In the genomic region with DNA sequence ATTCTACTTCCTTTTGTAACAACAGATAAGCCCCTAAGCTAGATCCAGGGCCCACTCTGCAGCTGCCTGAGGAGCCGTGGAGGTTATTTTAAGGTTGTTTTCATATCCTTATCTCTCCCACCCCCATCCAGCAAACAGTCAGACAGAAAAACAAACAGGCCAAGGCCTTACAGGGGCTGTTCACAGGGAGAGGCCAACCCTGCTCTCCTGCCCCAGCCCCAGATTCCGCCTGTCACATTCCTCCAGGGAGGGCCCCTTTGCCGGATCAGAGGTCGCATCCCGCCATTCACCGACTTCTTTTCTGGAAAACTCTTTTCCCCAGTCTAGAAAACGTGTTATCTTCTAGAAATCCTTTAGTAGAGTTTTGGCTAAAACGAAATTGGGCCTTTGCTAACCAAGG, we compare ENCODE assay signal across 13 mouse cellular contexts. TPM values are rescaled to one million over a fixed set of nuclear protein-coding genes. Genes with fewer than 3 reads are reported as not detected.
DNase-seq lines count a peak whose midpoint lies in the region; ATAC-seq and TF ChIP-seq lines count a peak whose summit lies in the region.
"Had no signal": no experiment of that assay in that cellular context is flagged by ENCODE, and none has a peak within 500 bp of the region (broad histone marks: within the 10 kb centered on the region; RNA-seq: fewer than 3 reads in every experiment).

No protein-coding gene starts in this region.

- DNase-seq in lung, postnatal 14 days, result no peak
- DNase-seq in intestine, embryonic 14.5 days (ENCODE audit: low spot score), result peak; percentile 68
- peak; percentile 44 for DNase-seq in lung, postnatal 0 days (ENCODE audit: low spot score)
- DNase-seq in MN1 (ENCODE audit: low spot score), result no peak
- no peak for DNase-seq in forebrain, embryonic 14.5 days (ENCODE audit: low spot score)
- no peak for DNase-seq in layer of hippocampus, postnatal 10 days (ENCODE audit: low spot score in 2 of 2)
- DNase-seq: gastrocnemius, postnatal 10 days had no signal

- no peaks in the 10 kb centered on the region for H3K9me3 ChIP-seq in lung, embryonic 15.5 days
- H3K9me3 ChIP-seq in embryonic facial prominence, embryonic 13.5 days, result no peaks in the 10 kb centered on the region
- no peaks in the 10 kb centered on the region for H3K9me3 ChIP-seq in intestine, embryonic 14.5 days (ENCODE audit: control insufficient read depth, low read length)
- no peaks in the 10 kb centered on the region for H3K9me3 ChIP-seq in lung, postnatal 0 days (ENCODE audit: low read length)
- H3K9me3 ChIP-seq in forebrain, embryonic 14.5 days (replicated peaks; ENCODE audit: control insufficient read depth, low read length), result no peaks in the 10 kb centered on the region
- H3K9me3 ChIP-seq: megakaryocyte, embryonic 14.5 days had no signal

- no peak overlapping the region for H3K9ac ChIP-seq in lung, embryonic 15.5 days
- H3K9ac ChIP-seq in embryonic facial prominence, embryonic 13.5 days, result no peak overlapping the region
- H3K9ac ChIP-seq in intestine, embryonic 14.5 days (ENCODE audit: low read length), result no peak overlapping the region
- no peak overlapping the region for H3K9ac ChIP-seq in lung, postnatal 0 days (replicated peaks; ENCODE audit: low read depth)
- H3K9ac ChIP-seq in forebrain, embryonic 14.5 days (ENCODE audit: low read length), result no peak overlapping the region

- no peak overlapping the region for H3K4me3 ChIP-seq in lung, embryonic 15.5 days
- H3K4me3 ChIP-seq in embryonic facial prominence, embryonic 13.5 days, result no peak overlapping the region
- no peak overlapping the region for H3K4me3 ChIP-seq in intestine, embryonic 14.5 days (ENCODE audit: low read depth, low read length)
- H3K4me3 ChIP-seq in lung, postnatal 0 days (ENCODE audit: low read depth, low read length), result no peak overlapping the region
- no peak overlapping the region for H3K4me3 ChIP-seq in forebrain, embryonic 14.5 days (ENCODE audit: low read depth, low read length)
- H3K4me3 ChIP-seq: megakaryocyte, embryonic 14.5 days had no signal

- WGBS in lung, embryonic 15.5 days, result 14% methylated on average over 8 of the region's 8 CpGs
- 35% methylated on average over 8 of the region's 8 CpGs for WGBS in embryonic facial prominence, embryonic 13.5 days
- WGBS in intestine, embryonic 14.5 days, result 20% methylated on average over 8 of the region's 8 CpGs
- 29% methylated on average over 8 of the region's 8 CpGs for WGBS in lung, postnatal 0 days
- WGBS in forebrain, embryonic 14.5 days, result 47% methylated on average over 8 of the region's 8 CpGs

- no peaks in the 10 kb centered on the region for H3K36me3 ChIP-seq in lung, embryonic 15.5 days
- no peaks in the 10 kb centered on the region for H3K36me3 ChIP-seq in embryonic facial prominence, embryonic 13.5 days
- H3K36me3 ChIP-seq in intestine, embryonic 14.5 days (ENCODE audit: control insufficient read depth, insufficient read depth, low read length), result no peaks in the 10 kb centered on the region
- H3K36me3 ChIP-seq in lung, postnatal 0 days (ENCODE audit: insufficient read depth, low read length), result no peaks in the 10 kb centered on the region
- no peaks in the 10 kb centered on the region for H3K36me3 ChIP-seq in forebrain, embryonic 14.5 days (ENCODE audit: control insufficient read depth, insufficient read depth, low read length)
- H3K36me3 ChIP-seq: G1E had no signal

- H3K27me3 ChIP-seq in lung, embryonic 15.5 days, result no peaks in the 10 kb centered on the region
- no peaks in the 10 kb centered on the region for H3K27me3 ChIP-seq in embryonic facial prominence, embryonic 13.5 days
- H3K27me3 ChIP-seq in intestine, embryonic 14.5 days (replicated peaks; ENCODE audit: control insufficient read depth, insufficient read depth, low read length), result no peaks in the 10 kb centered on the region
- H3K27me3 ChIP-seq in lung, postnatal 0 days (replicated peaks; ENCODE audit: insufficient read depth, low read length), result no peaks in the 10 kb centered on the region
- H3K27me3 ChIP-seq in forebrain, embryonic 14.5 days (replicated peaks; ENCODE audit: control insufficient read depth, insufficient read depth, low read length), result no peaks in the 10 kb centered on the region

- no peak for TF ChIP-seq CTCF in lung, postnatal 0 days (IDR thresholded peaks at IDR 0.05)

- peak overlapping the region; percentile 75 for H3K27ac ChIP-seq in lung, embryonic 15.5 days
- H3K27ac ChIP-seq in embryonic facial prominence, embryonic 13.5 days, result peak overlapping the region; percentile 12; the same call in 1 of the 2 replicates
- H3K27ac ChIP-seq in intestine, embryonic 14.5 days (ENCODE audit: low read depth), result peak overlapping the region; percentile 68
- H3K27ac ChIP-seq in lung, postnatal 0 days (ENCODE audit: low read length), result peak overlapping the region; percentile 43
- no peak overlapping the region for H3K27ac ChIP-seq in forebrain, embryonic 14.5 days (ENCODE audit: low read depth, low read length)

- H3K4me2 ChIP-seq in lung, embryonic 15.5 days, result no peak overlapping the region
- no peak overlapping the region for H3K4me2 ChIP-seq in embryonic facial prominence, embryonic 13.5 days
- H3K4me2 ChIP-seq in intestine, embryonic 14.5 days (ENCODE audit: low read length), result no peak overlapping the region
- no peak overlapping the region for H3K4me2 ChIP-seq in lung, postnatal 0 days (replicated peaks; ENCODE audit: low read depth, low read length)
- H3K4me2 ChIP-seq in forebrain, embryonic 14.5 days (ENCODE audit: low read length), result no peak overlapping the region

- peaks cover 38% of the 10 kb centered on the region for H3K4me1 ChIP-seq in lung, embryonic 15.5 days
- H3K4me1 ChIP-seq in embryonic facial prominence, embryonic 13.5 days, result peaks cover 37% of the 10 kb centered on the region
- peaks cover 43% of the 10 kb centered on the region for H3K4me1 ChIP-seq in intestine, embryonic 14.5 days (replicated peaks; ENCODE audit: control insufficient read depth, insufficient read depth, low read length)
- H3K4me1 ChIP-seq in lung, postnatal 0 days (ENCODE audit: insufficient read depth, low read depth, low read length), result peaks cover 9% of the 10 kb centered on the region; the same call in 1 of the 2 replicates
- H3K4me1 ChIP-seq in forebrain, embryonic 14.5 days (ENCODE audit: control insufficient read depth, insufficient read depth, low read length), result peaks cover 6% of the 10 kb centered on the region

- no peak for ATAC-seq in lung, embryonic 15.5 days (ENCODE audit: borderline replicate concordance, extremely low read depth, low FRiP score, low TSS enrichment)
- ATAC-seq in embryonic facial prominence, embryonic 13.5 days (ENCODE audit: insufficient number of reproducible peaks, insufficient read depth, low FRiP score, low TSS enrichment, low read depth), result no peak
- peak; percentile 61; the same call in 1 of the 2 replicates for ATAC-seq in intestine, embryonic 14.5 days (replicated peaks; ENCODE audit: low FRiP score, low TSS enrichment, low read depth)
- ATAC-seq in lung, postnatal 0 days, result no peak
- no peak for ATAC-seq in forebrain, embryonic 14.5 days

- TF ChIP-seq EP300 in lung, postnatal 0 days (IDR thresholded peaks at IDR 0.05), result no peak

RNA-seq across cellular contexts. Expression of gene 1700122O11Rik, which starts 33.0 kb away (rescaled TPM):
- not detected in 2 replicates for polyA plus RNA-seq in lung, embryonic 15.5 days (2015; fragmentation: Nextera tagmentation; extraction: Ambion mirVana)
- polyA plus RNA-seq in embryonic facial prominence, embryonic 13.5 days (2015; fragmentation: Nextera tagmentation; extraction: Ambion mirVana), result not detected in 2 replicates
- not detected in 2 replicates for polyA plus RNA-seq in intestine, embryonic 14.5 days (2014; fragmentation: Nextera tagmentation; extraction: Ambion mirVana)
- polyA plus RNA-seq in lung, postnatal 0 days (2015; fragmentation: Nextera tagmentation; extraction: Ambion mirVana), result not detected in 2 replicates
- polyA plus RNA-seq in forebrain, embryonic 14.5 days (2014; fragmentation: Nextera tagmentation; extraction: Ambion mirVana), result not detected in 2 replicates
- not detected for total RNA-seq in layer of hippocampus, postnatal 10 days (2021)
- total RNA-seq: G1E; gastrocnemius, postnatal 10 days; layer of hippocampus, postnatal 14 days; neutrophil, adult 5-6 weeks had no signal
- polyA plus RNA-seq: G1E had no signal

Comparison
In these comparisons a context has a peak if more than half of its experiments do, and no peak if none do; other contexts are left out.
1. DNase-seq: peak in intestine, embryonic 14.5 days (single experiment) and lung, postnatal 0 days (single experiment); none in lung, postnatal 14 days (single experiment), MN1 (single experiment), forebrain, embryonic 14.5 days (single experiment) and layer of hippocampus, postnatal 10 days (0 of 2).